Mouse (Mus musculus) hindbrain, embryonic 12.5 days (tissue): ENCODE measurements at regions not wholly inside any gene's neighbourhood (a gene's known extent, or its start where the extent isn't known, plus 50 kb on each side); places are given as distances from the start of the nearest gene placed in this dataset.

Experiments used
- ATAC-seq: fragments of 200-750 bp; cut with Nextera tagmentation; 2 replicates; pipeline ENCODE4 v1.8.0; 2017; ENCODE audit warnings: moderate TSS enrichment; ENCODE audit not compliant: low FRiP score
- H3K27ac ChIP-seq: fragments of 300-500 bp; sonication (generic); 2 replicates; pipeline ENCODE4 v1.5.1; 2016; ENCODE audit warnings: mild to moderate bottlenecking
- H3K27me3 ChIP-seq: fragments of 300-500 bp; sonication (generic); 2 replicates; pipeline ENCODE4 v1.6.1; 2016; ENCODE audit warnings: mild to moderate bottlenecking
- H3K36me3 ChIP-seq: fragments of 300-500 bp; sonication (generic); 2 replicates; pipeline ENCODE4 v1.6.1; 2016; ENCODE audit warnings: mild to moderate bottlenecking
- H3K4me1 ChIP-seq: fragments of 300-500 bp; sonication (generic); 2 replicates; pipeline ENCODE4 v1.6.1; 2016
- H3K4me2 ChIP-seq: fragments of 300-500 bp; sonication (generic); replicated peaks from 2 replicates; pipeline ENCODE4 v1.6.1; 2016; ENCODE audit warnings: mild to moderate bottlenecking
- H3K4me3 ChIP-seq: fragments of 300-500 bp; sonication (generic); 2 replicates; pipeline ENCODE4 v1.5.1; 2016; ENCODE audit warnings: mild to moderate bottlenecking
- H3K9ac ChIP-seq: fragments of 300-500 bp; sonication (generic); 2 replicates; pipeline ENCODE4 v1.6.1; 2016; ENCODE audit warnings: mild to moderate bottlenecking, moderate library complexity
- H3K9me3 ChIP-seq: fragments of 300-500 bp; sonication (generic); replicated peaks from 2 replicates; pipeline ENCODE4 v1.6.1; 2016; ENCODE audit warnings: mild to moderate bottlenecking
- WGBS: fragments of 180-500 bp; shearing (Covaris S2); methylation state at CpG from one replicate; pipeline ENCODE4 v1.1.7; 2016; 5-methylcytosine and 5-hydroxymethylcytosine counted together

- H3K9me3 ChIP-seq: no peaks in the 10 kb centered on the region
- H3K4me3 ChIP-seq: no peak overlapping the region
- no peak overlapping the region for H3K4me2 ChIP-seq
- peaks cover 5% of the 10 kb centered on the region; the same call in 1 of the 2 replicates for H3K4me1 ChIP-seq
- no peaks in the 10 kb centered on the region for H3K36me3 ChIP-seq
- no peak overlapping the region for H3K27ac ChIP-seq
- H3K9ac ChIP-seq: no peak overlapping the region
- no peaks in the 10 kb centered on the region for H3K27me3 ChIP-seq
- WGBS: 56% methylated on average over 4 of the region's 4 CpGs
- no peak for ATAC-seq
Measured at GRCm38 (mm10) chr6:53233777-53234176, 53.3 kb upstream of the Creb5 start.

DNA sequence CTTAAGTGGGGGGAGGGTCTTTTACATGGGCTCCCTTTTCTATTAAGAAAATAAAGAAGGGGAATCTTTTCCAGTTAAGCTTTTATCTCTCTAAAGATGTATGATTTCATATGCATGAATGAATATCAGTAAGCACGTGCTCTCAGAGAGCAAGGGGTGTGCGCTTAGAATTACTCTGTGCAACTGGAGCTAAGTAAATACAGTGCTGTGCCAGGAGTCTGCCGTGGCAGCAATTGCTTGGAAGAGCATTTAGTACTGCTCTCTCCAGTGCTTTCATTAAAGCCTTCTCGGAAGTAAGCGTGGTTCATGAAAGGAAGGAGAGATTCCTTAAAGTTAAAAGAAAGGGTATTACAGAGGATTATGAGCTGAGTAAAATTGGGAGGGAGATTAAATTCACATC, 54.5 kb upstream of the Creb5 start:
- Histone ChIP-seq H3K27me3 (no peaks in the 10 kb centered on the region), H3K4me2 (no peak overlapping the region), H3K4me3 (no peak overlapping the region), H3K27ac (no peak overlapping the region), H3K36me3 (no peaks in the 10 kb centered on the region), H3K9me3 (no peaks in the 10 kb centered on the region), H3K4me1 (peaks cover 5% of the 10 kb centered on the region; the same call in 1 of the 2 replicates), H3K9ac (no peak overlapping the region)
- 73% methylated on average over 5 of the region's 5 CpGs for WGBS
- ATAC-seq: no peak

GRCm38 (mm10) chr6:53229350-53229749, 57.7 kb upstream of the Creb5 start:
- H3K4me1 ChIP-seq: peaks cover 5% of the 10 kb centered on the region; the same call in 1 of the 2 replicates
- no peak for ATAC-seq

GRCm38 (mm10) chr6:53222104-53222503, 65.0 kb upstream of the Creb5 start:
- no peaks in the 10 kb centered on the region for H3K36me3 ChIP-seq

More at GRCm38 (mm10) chr6:53229350-53229749, 57.7 kb upstream of the Creb5 start:
- no peak overlapping the region for H3K9ac ChIP-seq
- H3K4me2 ChIP-seq: no peak overlapping the region
- WGBS: 52% methylated on average over 6 of the region's 6 CpGs
- H3K4me3 ChIP-seq: no peak overlapping the region
- H3K27ac ChIP-seq: no peak overlapping the region
- no peaks in the 10 kb centered on the region for H3K9me3 ChIP-seq
- H3K27me3 ChIP-seq: no peaks in the 10 kb centered on the region
- no peaks in the 10 kb centered on the region for H3K36me3 ChIP-seq

DNA sequence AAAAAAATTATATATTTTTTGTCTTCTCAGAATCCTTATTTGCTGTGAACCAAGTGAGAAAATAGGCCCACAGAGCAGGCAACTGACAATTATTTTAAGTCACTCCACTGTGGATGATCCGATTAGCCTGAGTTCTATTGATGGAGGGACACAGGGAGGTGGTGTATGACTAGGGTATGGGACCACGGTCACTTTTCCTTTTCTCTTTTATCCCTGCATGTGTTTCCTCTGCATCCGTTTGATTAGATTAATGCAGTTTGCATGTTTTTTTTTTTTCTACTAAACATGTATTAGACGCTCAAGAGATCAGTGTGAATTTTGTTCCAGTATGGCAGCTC, 65.4 kb upstream of the Creb5 start:
- no peaks in the 10 kb centered on the region for H3K27me3 ChIP-seq
- H3K4me2 ChIP-seq: no peak overlapping the region
- 45% methylated on average over 4 of the region's 4 CpGs for WGBS
- no peak for ATAC-seq
- no peak overlapping the region for H3K9ac ChIP-seq
- H3K27ac ChIP-seq: no peak overlapping the region
- no peak overlapping the region for H3K4me3 ChIP-seq
- peaks cover 15% of the 10 kb centered on the region for H3K4me1 ChIP-seq
- no peaks in the 10 kb centered on the region for H3K36me3 ChIP-seq
- no peaks in the 10 kb centered on the region for H3K9me3 ChIP-seq

More at GRCm38 (mm10) chr6:53222104-53222503, 65.0 kb upstream of the Creb5 start:
- WGBS: 55% methylated on average over 8 of the region's 8 CpGs
- ATAC-seq: no peak
- Histone ChIP-seq H3K9me3 (no peaks in the 10 kb centered on the region), H3K4me3 (no peak overlapping the region), H3K4me1 (peaks cover 15% of the 10 kb centered on the region), H3K27me3 (no peaks in the 10 kb centered on the region), H3K9ac (no peak overlapping the region), H3K4me2 (no peak overlapping the region), H3K27ac (no peak overlapping the region)

DNA sequence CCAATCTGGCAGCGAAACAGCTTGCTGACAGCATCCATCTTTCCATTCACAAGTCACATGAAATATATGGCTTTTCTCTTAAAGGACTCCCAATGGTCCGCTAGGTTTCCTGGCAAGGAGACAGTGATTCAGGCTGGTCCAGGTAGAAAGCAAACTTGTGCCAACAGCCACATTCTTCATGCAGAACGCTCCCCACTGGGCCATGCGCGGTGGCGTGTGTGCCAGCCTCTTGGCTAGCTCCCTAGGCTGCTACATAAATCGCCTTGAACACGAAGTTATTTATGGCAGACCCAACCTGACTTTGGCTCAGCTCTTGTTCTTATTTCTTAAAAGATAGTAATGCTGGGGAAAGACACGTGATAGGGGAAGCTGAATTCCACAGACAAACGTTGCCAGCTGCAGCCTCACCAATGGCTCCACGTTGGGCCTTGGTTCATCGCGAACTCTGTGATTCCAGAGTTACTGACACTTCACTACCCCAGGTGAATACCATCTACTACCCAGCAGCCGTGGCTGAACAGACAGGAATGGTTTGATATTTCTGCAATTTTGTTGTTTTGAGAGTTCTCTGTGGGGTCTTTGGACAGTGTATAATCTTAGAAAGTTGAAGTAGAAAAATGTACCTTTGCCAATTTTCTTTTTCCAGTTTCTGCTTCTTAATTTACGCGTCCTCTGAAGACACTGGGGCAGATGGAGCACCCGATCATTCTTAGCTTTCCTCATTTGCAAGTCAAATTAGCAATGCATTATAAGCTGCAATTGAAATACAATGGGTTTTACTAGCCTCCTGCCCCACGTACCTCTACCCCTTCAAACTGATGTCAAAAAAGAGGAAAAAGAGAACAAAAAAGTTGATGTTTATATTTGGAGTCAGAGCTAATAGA, 66.0 kb upstream of the Creb5 start:
- Histone ChIP-seq H3K9ac (no peak overlapping the region), H3K9me3 (no peaks in the 10 kb centered on the region), H3K36me3 (no peaks in the 10 kb centered on the region), H3K27ac (no peak overlapping the region), H3K4me3 (no peak overlapping the region), H3K4me1 (peaks cover 15% of the 10 kb centered on the region), H3K27me3 (no peaks in the 10 kb centered on the region), H3K4me2 (no peak overlapping the region)
- WGBS: 61% methylated on average over 18 of the region's 18 CpGs
- no peak for ATAC-seq

GRCm38 (mm10) chr6:53218871-53219286, 68.2 kb upstream of the Creb5 start:
- peaks cover 15% of the 10 kb centered on the region for H3K4me1 ChIP-seq
- no peaks in the 10 kb centered on the region for H3K27me3 ChIP-seq
- no peak overlapping the region for H3K9ac ChIP-seq
- no peak overlapping the region for H3K4me3 ChIP-seq
- H3K4me2 ChIP-seq: no peak overlapping the region
- ATAC-seq: no peak
- H3K9me3 ChIP-seq: no peaks in the 10 kb centered on the region
- no peak overlapping the region for H3K27ac ChIP-seq
- WGBS: 66% methylated on average over 10 of the region's 10 CpGs
- no peaks in the 10 kb centered on the region for H3K36me3 ChIP-seq

GRCm38 (mm10) chr6:53217234-53218015, 69.6 kb upstream of the Creb5 start:
- H3K27ac ChIP-seq: no peak overlapping the region
- no peak overlapping the region for H3K4me2 ChIP-seq
- H3K36me3 ChIP-seq: no peaks in the 10 kb centered on the region
- H3K9ac ChIP-seq: no peak overlapping the region
- H3K27me3 ChIP-seq: no peaks in the 10 kb centered on the region
- no peak overlapping the region for H3K4me3 ChIP-seq
- no peaks in the 10 kb centered on the region for H3K9me3 ChIP-seq
- H3K4me1 ChIP-seq: peaks cover 15% of the 10 kb centered on the region
- 60% methylated on average over 10 of the region's 10 CpGs for WGBS
- no peak for ATAC-seq

- peaks cover 10% of the 10 kb centered on the region; the same call in 1 of the 2 replicates for H3K4me1 ChIP-seq
- H3K27me3 ChIP-seq: no peaks in the 10 kb centered on the region
- no peaks in the 10 kb centered on the region for H3K36me3 ChIP-seq
- no peak for ATAC-seq
- no peak overlapping the region for H3K9ac ChIP-seq
- H3K4me2 ChIP-seq: no peak overlapping the region
- WGBS: 90% methylated on average over 2 of the region's 2 CpGs
- no peak overlapping the region for H3K27ac ChIP-seq
- no peak overlapping the region for H3K4me3 ChIP-seq
- no peaks in the 10 kb centered on the region for H3K9me3 ChIP-seq
Measured at GRCm38 (mm10) chr6:53216715-53217114, 70.4 kb upstream of the Creb5 start.

GRCm38 (mm10) chr6:53211420-53211819, 75.7 kb upstream of the Creb5 start:
- Histone ChIP-seq H3K36me3 (no peaks in the 10 kb centered on the region), H3K4me2 (no peak overlapping the region), H3K4me1 (no peaks in the 10 kb centered on the region), H3K9me3 (no peaks in the 10 kb centered on the region), H3K27me3 (no peaks in the 10 kb centered on the region), H3K27ac (no peak overlapping the region), H3K9ac (no peak overlapping the region), H3K4me3 (no peak overlapping the region)
- no peak for ATAC-seq
- WGBS: 57% methylated on average over 3 of the region's 3 CpGs

DNA sequence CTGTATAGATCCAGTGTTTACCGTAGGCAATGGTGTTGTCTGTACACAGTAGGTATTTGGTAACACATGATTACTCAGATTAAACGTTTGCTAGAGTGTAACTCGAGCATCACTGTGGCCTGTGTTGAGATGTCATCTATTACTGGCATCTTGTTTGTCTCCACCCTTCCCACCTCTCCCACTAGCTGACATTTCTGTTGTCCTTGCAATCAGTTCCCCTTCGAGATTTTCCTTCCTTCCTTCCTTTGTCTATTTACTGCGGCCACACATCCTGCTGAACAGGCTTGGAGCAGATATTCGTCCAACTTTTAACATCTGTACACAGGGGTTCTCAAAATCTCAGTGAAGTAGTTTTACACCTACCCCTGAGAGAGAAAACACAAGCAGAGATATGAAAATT, 77.7 kb upstream of the Creb5 start:
- H3K4me1 ChIP-seq: no peaks in the 10 kb centered on the region
- WGBS: 75% methylated on average over 6 of the region's 6 CpGs
- H3K9me3 ChIP-seq: no peaks in the 10 kb centered on the region

DNA sequence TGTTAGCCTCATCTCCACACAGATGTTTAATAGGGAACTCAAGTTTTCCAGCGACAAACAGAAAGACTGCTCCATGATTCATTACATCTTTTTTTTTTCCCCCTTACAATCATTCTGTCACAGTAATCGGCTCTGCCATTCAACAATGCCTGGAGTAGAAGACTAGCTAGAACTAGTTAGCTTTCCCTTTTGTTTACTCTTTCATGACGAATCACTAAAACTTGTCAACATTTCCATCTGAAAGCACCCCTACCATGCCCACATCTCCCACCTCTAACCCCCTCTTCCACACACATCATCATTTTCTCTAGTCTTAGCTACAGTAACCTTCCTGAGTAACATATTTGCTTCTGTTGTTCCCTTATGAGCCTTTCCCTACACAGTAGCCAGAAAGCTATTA, 78.6 kb upstream of the Creb5 start:
- Histone ChIP-seq H3K9me3 (no peaks in the 10 kb centered on the region), H3K27ac (no peak overlapping the region), H3K9ac (no peak overlapping the region), H3K4me2 (no peak overlapping the region), H3K27me3 (no peaks in the 10 kb centered on the region), H3K4me1 (no peaks in the 10 kb centered on the region), H3K4me3 (no peak overlapping the region), H3K36me3 (no peaks in the 10 kb centered on the region)
- 32% methylated on average over 3 of the region's 3 CpGs for WGBS
- no peak for ATAC-seq

More for the DNA sequence above, 77.7 kb upstream of the Creb5 start:
- no peaks in the 10 kb centered on the region for H3K27me3 ChIP-seq
- H3K27ac ChIP-seq: no peak overlapping the region
- H3K4me2 ChIP-seq: no peak overlapping the region
- H3K9ac ChIP-seq: no peak overlapping the region
- no peak for ATAC-seq
- no peak overlapping the region for H3K4me3 ChIP-seq
- H3K36me3 ChIP-seq: no peaks in the 10 kb centered on the region
